Mouse (Mus musculus): ENCODE data around the gene Hnrnpc. TPM values are rescaled to one million over a fixed set of nuclear protein-coding genes. Genes with fewer than 3 reads are reported as not detected.
"Not testable (repeated sequence)": the region's sequence is repeated elsewhere in the genome, so short reads cannot be mapped to it uniquely, and the experiment has no call there.

Hnrnpc gene
- polyA plus RNA-seq, 3 experiments from 2014 or later: 399 to 498 (median 471) TPM

- ATAC-seq: no peak
Observed at GRCm38 (mm10) chr14:52101285-52102157, 2.3 kb downstream of the Hnrnpc start.

GRCm38 (mm10) chr14:52100170-52100960 lies 3.5 kb downstream of the Hnrnpc start:
- no peak for ATAC-seq

GRCm38 (mm10) chr14:52099563-52099962 lies 4.3 kb downstream of the Hnrnpc start:
- no peak for ATAC-seq

GRCm38 (mm10) chr14:52098387-52098786 lies 5.4 kb downstream of the Hnrnpc start:
- not testable (repeated sequence) for ATAC-seq

GRCm38 (mm10) chr14:52097191-52097590 lies 6.6 kb downstream of the Hnrnpc start:
- ATAC-seq: not testable (repeated sequence)

- no peak for ATAC-seq
Observed at GRCm38 (mm10) chr14:52094533-52094932, 9.3 kb downstream of the Hnrnpc start.

- ATAC-seq: no peak
Observed at GRCm38 (mm10) chr14:52083083-52083482, 20.7 kb downstream of the Hnrnpc start.

- no peak for ATAC-seq
Observed at GRCm38 (mm10) chr14:52071599-52072137, 32.2 kb downstream of the Hnrnpc start.

GRCm38 (mm10) chr14:52066135-52066534 lies 37.7 kb downstream of the Hnrnpc start:
- ATAC-seq: no peak

GRCm38 (mm10) chr14:52061798-52062197 lies 42.0 kb downstream of the Hnrnpc start:
- no peak for ATAC-seq

- ATAC-seq: no peak
Observed at GRCm38 (mm10) chr14:52060800-52061199, 43.0 kb downstream of the Hnrnpc start.

GRCm38 (mm10) chr14:52059982-52060381 lies 43.8 kb downstream of the Hnrnpc start:
- ATAC-seq: no peak

GRCm38 (mm10) chr14:52052720-52053119 lies 51.1 kb downstream of the Hnrnpc start:
- not testable (repeated sequence) for ATAC-seq

- no peak for ATAC-seq
Observed at GRCm38 (mm10) chr14:52045966-52046565, 57.8 kb downstream of the Hnrnpc start.

GRCm38 (mm10) chr14:52044901-52045678 lies 58.7 kb downstream of the Hnrnpc start:
- no peak for ATAC-seq

GRCm38 (mm10) chr14:52043446-52043845 lies 60.4 kb downstream of the Hnrnpc start:
- no peak for ATAC-seq

- ATAC-seq: not testable (repeated sequence)
Observed at GRCm38 (mm10) chr14:52042359-52042758, 61.5 kb downstream of the Hnrnpc start, which contains the start of gene Olfr221. Olfr221 (minus strand) TSS chr14:52042459.

GRCm38 (mm10) chr14:52039332-52039731 lies 64.5 kb downstream of the Hnrnpc start:
- ATAC-seq: no peak

GRCm38 (mm10) chr14:52035926-52036325 lies 67.9 kb downstream of the Hnrnpc start:
- ATAC-seq: no peak

GRCm38 (mm10) chr14:52026342-52026741 lies 77.5 kb downstream of the Hnrnpc start:
- ATAC-seq: no peak

GRCm38 (mm10) chr14:52024133-52024532 lies 79.7 kb downstream of the Hnrnpc start:
- ATAC-seq: no peak

Data from inflammation-experienced regulatory T-cells, adult 6 months (primary cell).